Mouse (Mus musculus): ENCODE data around the gene Dnph1. TPM values are rescaled to one million over a fixed set of nuclear protein-coding genes. Genes with fewer than 3 reads are reported as not detected.

The Dnph1 gene
- 31.6 and 32.4 TPM in 2 replicates for polyA plus RNA-seq (2015; fragmentation: Nextera tagmentation; extraction: Ambion mirVana)

GRCm38 (mm10) chr17:46496623-46497434, at the start of gene Dnph1:
TSS of gene Dnph1 (plus strand) at chr17:46496711.
- Histone ChIP-seq H3K27me3 (peaks cover 20% of the 10 kb centered on the region), H3K4me3 (replicated peaks) (peak within 1 kb of the TSS; percentile 58)

GRCm38 (mm10) chr17:46452683-46453082, 43.8 kb upstream of the Dnph1 start:
- Histone ChIP-seq H3K4me1 (replicated peaks) (peaks cover 41% of the 10 kb centered on the region), H3K4me2 (replicated peaks) (peak overlapping the region; percentile 60; the same call in 1 of the 2 replicates), H3K9ac (replicated peaks) (no peak overlapping the region), H3K27me3 (peaks cover 17% of the 10 kb centered on the region), H3K9me3 (no peaks in the 10 kb centered on the region), H3K4me3 (replicated peaks) (no peak overlapping the region), H3K36me3 (peaks cover 4% of the 10 kb centered on the region), H3K27ac (no peak overlapping the region; the same call in 1 of the 2 replicates)
- no peak for ATAC-seq
- WGBS, result 42% methylated on average over 5 of the region's 5 CpGs

More at GRCm38 (mm10) chr17:46496623-46497434, at the start of gene Dnph1:
- Histone ChIP-seq H3K27ac (no peak within 1 kb of the TSS), H3K4me2 (replicated peaks) (peak within 1 kb of the TSS; percentile 79), H3K9ac (replicated peaks) (peak within 1 kb of the TSS; percentile 74), H3K4me1 (replicated peaks) (peaks cover 10% of the 10 kb centered on the region), H3K9me3 (no peaks in the 10 kb centered on the region), H3K36me3 (peaks cover 33% of the 10 kb centered on the region)
- ATAC-seq, result peak; percentile 98
- under 1% methylated on average over 44 of the region's 44 CpGs for WGBS

- 6% methylated on average over 13 of the region's 13 CpGs for WGBS
- Histone ChIP-seq H3K36me3 (0 out of 2 replicates have a peak, but pooled peaks cover 6% of the 10 kb centered on the region), H3K4me3 (replicated peaks) (peak overlapping the region; percentile 33; the same call in 1 of the 2 replicates), H3K9me3 (no peaks in the 10 kb centered on the region), H3K9ac (replicated peaks) (peak overlapping the region; percentile 61), H3K4me2 (replicated peaks) (peak overlapping the region; percentile 60), H3K27ac (peak overlapping the region; percentile 66), H3K4me1 (replicated peaks) (peaks cover 41% of the 10 kb centered on the region), H3K27me3 (peaks cover 21% of the 10 kb centered on the region)
- ATAC-seq, result 0 out of 2 replicates have a peak, but pooled peaks have one; percentile 0
These were observed 43.1 kb upstream of the Dnph1 start for GRCm38 (mm10) chr17:46453302-46453948.

GRCm38 (mm10) chr17:46453970-46454411, 42.5 kb upstream of the Dnph1 start:
- WGBS, result under 1% methylated on average over 26 of the region's 26 CpGs
- Histone ChIP-seq H3K27ac (peak overlapping the region; percentile 66), H3K4me1 (replicated peaks) (peaks cover 41% of the 10 kb centered on the region), H3K36me3 (0 out of 2 replicates have a peak, but pooled peaks cover 9% of the 10 kb centered on the region), H3K4me2 (replicated peaks) (peak overlapping the region; percentile 60), H3K9me3 (no peaks in the 10 kb centered on the region), H3K27me3 (peaks cover 21% of the 10 kb centered on the region), H3K9ac (replicated peaks) (peak overlapping the region; percentile 61), H3K4me3 (replicated peaks) (peak overlapping the region; percentile 33)
- ATAC-seq, result peak; percentile 44

GRCm38 (mm10) chr17:46454539-46454938, 42.0 kb upstream of the Dnph1 start:
- H3K36me3 ChIP-seq, result peaks cover 12% of the 10 kb centered on the region
- peaks cover 41% of the 10 kb centered on the region for H3K4me1 ChIP-seq (replicated peaks)
- WGBS, result 1% methylated on average over 9 of the region's 9 CpGs
- H3K27me3 ChIP-seq, result peaks cover 24% of the 10 kb centered on the region
- H3K4me2 ChIP-seq (replicated peaks), result peak overlapping the region; percentile 60
- H3K9ac ChIP-seq (replicated peaks), result peak overlapping the region; percentile 61
- no peaks in the 10 kb centered on the region for H3K9me3 ChIP-seq
- H3K4me3 ChIP-seq (replicated peaks), result peak overlapping the region; percentile 33
- peak; percentile 31 for ATAC-seq
- peak overlapping the region; percentile 66 for H3K27ac ChIP-seq

- peak; percentile 44 for ATAC-seq
- peaks cover 30% of the 10 kb centered on the region for H3K27me3 ChIP-seq
- peak overlapping the region; percentile 60 for H3K4me2 ChIP-seq (replicated peaks)
- peak overlapping the region; percentile 61 for H3K9ac ChIP-seq (replicated peaks)
- no peak overlapping the region for H3K27ac ChIP-seq
- H3K4me1 ChIP-seq (replicated peaks), result peaks cover 41% of the 10 kb centered on the region
- WGBS, result 3% methylated on average over 33 of the region's 33 CpGs
- peaks cover 18% of the 10 kb centered on the region for H3K36me3 ChIP-seq
- H3K4me3 ChIP-seq (replicated peaks), result peak overlapping the region; percentile 33
- H3K9me3 ChIP-seq, result no peaks in the 10 kb centered on the region
These were observed 41.3 kb upstream of the Dnph1 start for GRCm38 (mm10) chr17:46455110-46455691.

GRCm38 (mm10) chr17:46457791-46458190, 38.7 kb upstream of the Dnph1 start:
- Histone ChIP-seq H3K4me1 (replicated peaks) (peaks cover 48% of the 10 kb centered on the region), H3K9me3 (no peaks in the 10 kb centered on the region), H3K4me3 (replicated peaks) (no peak overlapping the region), H3K4me2 (replicated peaks) (no peak overlapping the region), H3K27ac (no peak overlapping the region), H3K27me3 (peaks cover 52% of the 10 kb centered on the region), H3K36me3 (peaks cover 30% of the 10 kb centered on the region), H3K9ac (replicated peaks) (no peak overlapping the region)
- ATAC-seq, result no peak
- 15% methylated on average over 10 of the region's 10 CpGs for WGBS

- Histone ChIP-seq H3K27ac (no peak overlapping the region), H3K9ac (replicated peaks) (no peak overlapping the region), H3K27me3 (peaks cover 52% of the 10 kb centered on the region), H3K36me3 (peaks cover 34% of the 10 kb centered on the region), H3K4me2 (replicated peaks) (no peak overlapping the region), H3K9me3 (no peaks in the 10 kb centered on the region), H3K4me3 (replicated peaks) (no peak overlapping the region), H3K4me1 (replicated peaks) (peaks cover 42% of the 10 kb centered on the region)
- no peak for ATAC-seq
- WGBS, result 49% methylated on average over 3 of the region's 3 CpGs
These were observed 38.1 kb upstream of the Dnph1 start for GRCm38 (mm10) chr17:46458439-46458838.

GRCm38 (mm10) chr17:46460673-46461072, 35.8 kb upstream of the Dnph1 start:
- no peak overlapping the region for H3K4me3 ChIP-seq (replicated peaks)
- H3K9ac ChIP-seq (replicated peaks), result no peak overlapping the region
- WGBS, result 5% methylated on average over 32 of the region's 32 CpGs
- ATAC-seq, result no peak
- no peak overlapping the region for H3K27ac ChIP-seq
- H3K36me3 ChIP-seq, result peaks cover 50% of the 10 kb centered on the region
- H3K4me2 ChIP-seq (replicated peaks), result peak overlapping the region; percentile 19; the same call in 1 of the 2 replicates
- H3K27me3 ChIP-seq, result peaks cover 52% of the 10 kb centered on the region
- no peaks in the 10 kb centered on the region for H3K9me3 ChIP-seq
- H3K4me1 ChIP-seq (replicated peaks), result peaks cover 27% of the 10 kb centered on the region

- Histone ChIP-seq H3K36me3 (peaks cover 55% of the 10 kb centered on the region), H3K4me1 (replicated peaks) (peaks cover 20% of the 10 kb centered on the region), H3K9ac (replicated peaks) (no peak overlapping the region), H3K4me2 (replicated peaks) (peak overlapping the region; percentile 19; the same call in 1 of the 2 replicates), H3K27ac (no peak overlapping the region), H3K27me3 (peaks cover 45% of the 10 kb centered on the region), H3K4me3 (replicated peaks) (no peak overlapping the region), H3K9me3 (no peaks in the 10 kb centered on the region)
- ATAC-seq, result no peak
- WGBS, result 18% methylated on average over 8 of the region's 8 CpGs
These were observed 35.2 kb upstream of the Dnph1 start for GRCm38 (mm10) chr17:46461347-46461746.

GRCm38 (mm10) chr17:46462226-46462625, 34.3 kb upstream of the Dnph1 start:
- peaks cover 64% of the 10 kb centered on the region for H3K36me3 ChIP-seq

More at GRCm38 (mm10) chr17:46462226-46462625, 34.3 kb upstream of the Dnph1 start:
- H3K4me3 ChIP-seq (replicated peaks), result no peak overlapping the region
- ATAC-seq, result no peak
- H3K9me3 ChIP-seq, result no peaks in the 10 kb centered on the region
- peaks cover 39% of the 10 kb centered on the region for H3K27me3 ChIP-seq
- no peak overlapping the region for H3K4me2 ChIP-seq (replicated peaks)
- 89% methylated on average over 5 of the region's 5 CpGs for WGBS
- no peak overlapping the region for H3K27ac ChIP-seq
- H3K4me1 ChIP-seq (replicated peaks), result peaks cover 19% of the 10 kb centered on the region
- no peak overlapping the region for H3K9ac ChIP-seq (replicated peaks)

Data from midbrain, embryonic 13.5 days (tissue).